Mouse (Mus musculus): Measurements from ENCODE around the gene Nek2. TPM values are rescaled to one million over a fixed set of nuclear protein-coding genes. Genes with fewer than 3 reads are reported as not detected.

Gene Nek2
- polyA plus RNA-seq, 1 experiment from 2014 or later, result 31.7 TPM

- no peaks in the 10 kb centered on the region for H3K27me3 ChIP-seq (replicated peaks)
- H3K36me3 ChIP-seq, result no peaks in the 10 kb centered on the region
- H3K9ac ChIP-seq, result no peak overlapping the region
- no peak for ATAC-seq (ENCODE audit: extremely low read depth, insufficient number of reproducible peaks, low FRiP score, low TSS enrichment)
- 78% methylated on average over 11 of the region's 11 CpGs for WGBS
- peaks cover 18% of the 10 kb centered on the region for H3K4me1 ChIP-seq
- no peak overlapping the region for H3K27ac ChIP-seq (replicated peaks)
- H3K4me3 ChIP-seq, result no peak overlapping the region
- no peak overlapping the region for H3K4me2 ChIP-seq
- H3K9me3 ChIP-seq, result no peaks in the 10 kb centered on the region
Observed at GRCm38 (mm10) chr1:191840774-191841565, 19.7 kb downstream of the Nek2 start.

GRCm38 (mm10) chr1:191842247-191842646 lies 21.0 kb downstream of the Nek2 start:
- WGBS, result 84% methylated on average over 12 of the region's 12 CpGs
- Histone ChIP-seq H3K9me3 (no peaks in the 10 kb centered on the region), H3K4me3 (no peak overlapping the region), H3K27ac (replicated peaks) (no peak overlapping the region), H3K27me3 (replicated peaks) (no peaks in the 10 kb centered on the region), H3K9ac (no peak overlapping the region), H3K4me1 (peaks cover 18% of the 10 kb centered on the region), H3K4me2 (no peak overlapping the region), H3K36me3 (no peaks in the 10 kb centered on the region)
- ATAC-seq (ENCODE audit: extremely low read depth, insufficient number of reproducible peaks, low FRiP score, low TSS enrichment), result no peak

GRCm38 (mm10) chr1:191846667-191847066 lies 25.4 kb downstream of the Nek2 start:
- 71% methylated on average over 5 of the region's 5 CpGs for WGBS
- no peaks in the 10 kb centered on the region; the same call in 1 of the 2 replicates for H3K27me3 ChIP-seq (replicated peaks)
- no peak for ATAC-seq (ENCODE audit: extremely low read depth, insufficient number of reproducible peaks, low FRiP score, low TSS enrichment)

GRCm38 (mm10) chr1:191849501-191849900 lies 28.3 kb downstream of the Nek2 start:
- no peaks in the 10 kb centered on the region; the same call in 1 of the 2 replicates for H3K27me3 ChIP-seq (replicated peaks)
- H3K4me3 ChIP-seq, result no peak overlapping the region
- peaks cover 13% of the 10 kb centered on the region for H3K4me1 ChIP-seq
- no peak overlapping the region for H3K9ac ChIP-seq
- H3K9me3 ChIP-seq, result no peaks in the 10 kb centered on the region
- no peaks in the 10 kb centered on the region for H3K36me3 ChIP-seq
- 59% methylated on average over 4 of the region's 4 CpGs for WGBS
- no peak overlapping the region for H3K27ac ChIP-seq (replicated peaks)
- no peak for ATAC-seq (ENCODE audit: extremely low read depth, insufficient number of reproducible peaks, low FRiP score, low TSS enrichment)
- no peak overlapping the region for H3K4me2 ChIP-seq

More at GRCm38 (mm10) chr1:191846667-191847066, 25.4 kb downstream of the Nek2 start:
- H3K4me1 ChIP-seq, result no peaks in the 10 kb centered on the region
- H3K27ac ChIP-seq (replicated peaks), result no peak overlapping the region
- H3K4me2 ChIP-seq, result no peak overlapping the region
- H3K36me3 ChIP-seq, result no peaks in the 10 kb centered on the region
- H3K4me3 ChIP-seq, result no peak overlapping the region
- no peak overlapping the region for H3K9ac ChIP-seq
- H3K9me3 ChIP-seq, result no peaks in the 10 kb centered on the region

- H3K27ac ChIP-seq (replicated peaks), result peak overlapping the region; percentile 26; the same call in 1 of the 2 replicates
- H3K9ac ChIP-seq, result no peak overlapping the region
- H3K4me3 ChIP-seq, result no peak overlapping the region
- 65% methylated on average over 9 of the region's 9 CpGs for WGBS
- H3K27me3 ChIP-seq (replicated peaks), result no peaks in the 10 kb centered on the region; the same call in 1 of the 2 replicates
- H3K36me3 ChIP-seq, result no peaks in the 10 kb centered on the region
- H3K9me3 ChIP-seq, result peaks cover 4% of the 10 kb centered on the region; the same call in 1 of the 2 replicates
- ATAC-seq (ENCODE audit: extremely low read depth, insufficient number of reproducible peaks, low FRiP score, low TSS enrichment), result peak; percentile 74; the same call in 1 of the 2 replicates
- peak overlapping the region; percentile 31 for H3K4me2 ChIP-seq
- H3K4me1 ChIP-seq, result peaks cover 31% of the 10 kb centered on the region
Observed at GRCm38 (mm10) chr1:191853442-191853841, 32.2 kb downstream of the Nek2 start.

- Histone ChIP-seq H3K9ac (0 out of 2 replicates have a peak overlapping the region, but pooled peaks have one; percentile 25), H3K4me1 (peaks cover 31% of the 10 kb centered on the region), H3K36me3 (no peaks in the 10 kb centered on the region), H3K4me3 (no peak overlapping the region), H3K27me3 (replicated peaks) (no peaks in the 10 kb centered on the region; the same call in 1 of the 2 replicates), H3K4me2 (peak overlapping the region; percentile 31), H3K27ac (replicated peaks) (peak overlapping the region; percentile 72), H3K9me3 (peaks cover 5% of the 10 kb centered on the region; the same call in 1 of the 2 replicates)
- no peak for ATAC-seq (ENCODE audit: extremely low read depth, insufficient number of reproducible peaks, low FRiP score, low TSS enrichment)
- WGBS, result 53% methylated on average over 5 of the region's 5 CpGs
Observed at GRCm38 (mm10) chr1:191854716-191855115, 33.5 kb downstream of the Nek2 start.

GRCm38 (mm10) chr1:191855136-191855878 lies 34.1 kb downstream of the Nek2 start:
- 24% methylated on average over 10 of the region's 10 CpGs for WGBS
- H3K4me3 ChIP-seq, result 0 out of 2 replicates have a peak overlapping the region, but pooled peaks have one; percentile 0
- peaks cover 37% of the 10 kb centered on the region for H3K4me1 ChIP-seq
- peaks cover 5% of the 10 kb centered on the region; the same call in 1 of the 2 replicates for H3K9me3 ChIP-seq
- peak overlapping the region; percentile 72 for H3K27ac ChIP-seq (replicated peaks)
- no peaks in the 10 kb centered on the region for H3K36me3 ChIP-seq
- H3K4me2 ChIP-seq, result peak overlapping the region; percentile 31
- no peaks in the 10 kb centered on the region; the same call in 1 of the 2 replicates for H3K27me3 ChIP-seq (replicated peaks)
- H3K9ac ChIP-seq, result 0 out of 2 replicates have a peak overlapping the region, but pooled peaks have one; percentile 25
- peak; percentile 89 for ATAC-seq (ENCODE audit: extremely low read depth, insufficient number of reproducible peaks, low FRiP score, low TSS enrichment)

- no peak for ATAC-seq (ENCODE audit: extremely low read depth, insufficient number of reproducible peaks, low FRiP score, low TSS enrichment)
- no peaks in the 10 kb centered on the region for H3K27me3 ChIP-seq (replicated peaks)
- no peak overlapping the region for H3K4me2 ChIP-seq
- H3K9me3 ChIP-seq, result peaks cover 5% of the 10 kb centered on the region; the same call in 1 of the 2 replicates
- H3K4me1 ChIP-seq, result peaks cover 39% of the 10 kb centered on the region
- H3K36me3 ChIP-seq, result no peaks in the 10 kb centered on the region
- 85% methylated on average over 5 of the region's 5 CpGs for WGBS
- no peak overlapping the region for H3K9ac ChIP-seq
- H3K27ac ChIP-seq (replicated peaks), result no peak overlapping the region
- H3K4me3 ChIP-seq, result no peak overlapping the region
Observed at GRCm38 (mm10) chr1:191856886-191857651, 35.8 kb downstream of the Nek2 start.

- ATAC-seq (ENCODE audit: extremely low read depth, insufficient number of reproducible peaks, low FRiP score, low TSS enrichment), result no peak
- Histone ChIP-seq H3K9me3 (peaks cover 5% of the 10 kb centered on the region; the same call in 1 of the 2 replicates), H3K4me2 (no peak overlapping the region), H3K36me3 (no peaks in the 10 kb centered on the region), H3K27me3 (replicated peaks) (no peaks in the 10 kb centered on the region), H3K4me1 (peaks cover 40% of the 10 kb centered on the region), H3K9ac (no peak overlapping the region), H3K4me3 (no peak overlapping the region), H3K27ac (replicated peaks) (no peak overlapping the region)
Observed at GRCm38 (mm10) chr1:191858136-191858535, 36.9 kb downstream of the Nek2 start.

GRCm38 (mm10) chr1:191859847-191860246 lies 38.6 kb downstream of the Nek2 start:
- no peak overlapping the region for H3K27ac ChIP-seq (replicated peaks)
- H3K27me3 ChIP-seq (replicated peaks), result no peaks in the 10 kb centered on the region
- H3K4me3 ChIP-seq, result no peak overlapping the region
- ATAC-seq (ENCODE audit: extremely low read depth, insufficient number of reproducible peaks, low FRiP score, low TSS enrichment), result no peak
- 51% methylated on average over 3 of the region's 3 CpGs for WGBS
- H3K9me3 ChIP-seq, result peaks cover 5% of the 10 kb centered on the region; the same call in 1 of the 2 replicates
- H3K36me3 ChIP-seq, result no peaks in the 10 kb centered on the region
- H3K4me1 ChIP-seq, result peaks cover 43% of the 10 kb centered on the region
- H3K4me2 ChIP-seq, result no peak overlapping the region
- H3K9ac ChIP-seq, result no peak overlapping the region
